Mouse (Mus musculus): ENCODE data around the gene Nprl2. TPM values are rescaled to one million over a fixed set of nuclear protein-coding genes. Genes with fewer than 3 reads are reported as not detected.
"Not testable (repeated sequence)": the region's sequence is repeated elsewhere in the genome, so short reads cannot be mapped to it uniquely, and the experiment has no call there.

The Nprl2 gene
- total RNA-seq, 2 experiments from 2014 or later: 17.3 to 18.9 TPM

- DNase-seq (ENCODE audit: low spot score): peak; percentile 67
- intact Hi-C loops (cut with DNase I): no loop called here
These were observed 9.3 kb downstream of the Nprl2 start, which contains the start of gene Rassf1 for GRCm38 (mm10) chr9:107551117-107551889. Rassf1 (plus strand) TSS chr9:107551555.

DNA sequence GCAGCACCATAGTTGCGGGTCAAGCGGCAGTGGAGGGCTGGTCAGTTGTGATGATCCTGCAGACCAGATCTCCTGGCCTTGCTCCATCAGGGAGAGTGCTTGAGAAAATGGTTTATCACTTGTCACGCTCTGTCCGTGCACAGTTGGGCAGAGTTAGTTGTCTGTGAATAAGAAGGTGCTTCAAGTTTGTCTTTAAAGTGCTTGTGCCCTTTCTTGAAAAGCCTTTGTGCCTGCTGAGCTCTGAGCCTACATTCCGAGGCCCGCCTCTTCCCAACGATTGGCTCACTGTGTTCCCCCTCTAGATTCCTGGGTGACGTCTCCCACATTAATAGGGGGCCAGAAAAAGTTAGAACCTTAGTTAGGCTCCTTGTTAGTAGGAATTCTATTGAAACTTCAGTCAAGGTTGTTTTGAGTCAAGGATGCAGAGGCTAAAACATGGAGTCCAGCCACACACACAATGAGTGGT lies 9.9 kb downstream of the Nprl2 start:
- DNase-seq (ENCODE audit: low spot score): no peak
- intact Hi-C loops (cut with DNase I): no loop called here

DNA sequence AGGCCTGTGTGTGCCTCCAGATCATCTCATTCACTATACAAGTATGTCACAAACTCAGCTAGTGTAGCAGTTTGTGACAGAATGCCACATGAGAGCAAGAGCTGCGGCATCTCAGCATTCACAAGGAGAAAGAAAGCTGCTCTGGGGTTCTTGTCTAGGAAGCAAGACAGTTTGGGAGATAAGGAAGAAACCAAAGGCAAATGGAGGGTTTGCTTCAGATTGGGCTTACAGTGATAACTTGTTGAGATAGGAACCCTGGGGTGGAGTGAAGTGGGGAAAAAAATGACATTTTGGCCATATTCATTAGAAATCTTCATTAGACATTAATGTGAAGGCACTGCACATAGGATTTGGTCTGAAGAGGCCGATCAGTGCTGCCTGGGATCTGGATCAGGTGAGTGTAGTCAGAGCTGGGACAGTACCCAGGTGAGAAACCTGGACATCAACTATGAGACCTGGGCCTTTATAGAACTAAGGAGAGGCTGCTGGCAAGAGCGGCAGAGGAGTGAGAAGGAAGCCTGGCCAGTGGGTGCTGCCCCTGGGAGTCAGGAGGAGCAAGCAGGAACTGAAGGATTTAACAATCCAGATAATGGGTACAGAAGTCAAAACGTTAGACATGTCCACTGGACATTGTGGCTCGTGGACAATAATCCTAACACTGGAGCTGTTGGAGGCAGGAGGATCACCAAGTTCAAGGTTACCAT lies 10.8 kb downstream of the Nprl2 start:
- no peak for DNase-seq (ENCODE audit: low spot score)
- intact Hi-C loops (cut with DNase I): no loop called here

GRCm38 (mm10) chr9:107553541-107554318 lies 11.7 kb downstream of the Nprl2 start:
- DNase-seq (ENCODE audit: low spot score): no peak
- intact Hi-C loops (cut with DNase I): no loop called here

DNA sequence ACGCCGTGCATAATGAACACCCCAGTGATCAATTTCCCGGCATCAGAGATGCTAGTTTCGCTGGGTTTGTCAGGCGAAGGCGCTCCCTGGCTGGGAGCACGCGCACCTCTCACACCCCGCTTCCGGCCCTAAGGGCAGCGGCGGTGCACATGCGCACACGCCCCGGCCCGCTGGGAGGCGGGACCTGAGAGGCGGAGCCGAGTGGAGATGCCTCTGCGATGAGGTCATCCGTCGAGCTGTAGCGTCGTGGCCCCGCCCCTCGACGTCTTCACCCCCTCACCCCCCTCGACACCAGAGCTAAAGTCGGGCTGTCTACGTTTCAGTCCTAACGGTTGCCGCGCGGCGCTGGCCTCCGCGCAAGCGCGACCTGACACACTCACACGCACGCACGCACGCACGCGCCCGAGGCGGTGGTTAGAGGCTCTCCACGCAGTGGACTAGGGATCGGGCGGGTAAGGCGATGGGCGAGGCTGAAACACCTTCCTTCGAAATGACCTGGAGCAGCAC lies 12.3 kb downstream of the Nprl2 start:
- intact Hi-C loops (cut with DNase I): no loop called here
- peak; percentile 92 for DNase-seq (ENCODE audit: low spot score)

GRCm38 (mm10) chr9:107555031-107555457 lies 13.0 kb downstream of the Nprl2 start:
- peak; percentile 77 for DNase-seq (ENCODE audit: low spot score)
- intact Hi-C loops (cut with DNase I): no loop called here

DNA sequence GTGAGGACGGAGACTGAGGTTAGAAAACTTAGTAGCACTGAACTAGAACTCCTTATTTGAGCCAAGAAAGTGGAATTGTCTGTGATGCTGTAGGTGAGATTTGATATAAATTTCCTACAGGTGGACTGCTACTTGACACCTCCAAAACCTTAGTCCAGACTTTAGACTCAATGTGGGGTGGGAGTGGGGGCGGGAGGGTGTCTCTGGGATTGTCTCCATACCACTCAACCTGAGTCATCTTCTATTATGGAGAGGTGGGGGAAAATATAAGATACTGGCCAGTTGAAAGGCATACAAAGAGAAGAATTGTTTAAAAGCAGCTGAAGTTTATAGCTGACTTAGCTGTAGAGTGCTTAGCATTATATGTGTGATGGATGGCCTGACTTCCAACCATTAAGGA lies 13.7 kb downstream of the Nprl2 start:
- no peak for DNase-seq (ENCODE audit: low spot score)
- intact Hi-C loops (cut with DNase I): no loop called here

DNA sequence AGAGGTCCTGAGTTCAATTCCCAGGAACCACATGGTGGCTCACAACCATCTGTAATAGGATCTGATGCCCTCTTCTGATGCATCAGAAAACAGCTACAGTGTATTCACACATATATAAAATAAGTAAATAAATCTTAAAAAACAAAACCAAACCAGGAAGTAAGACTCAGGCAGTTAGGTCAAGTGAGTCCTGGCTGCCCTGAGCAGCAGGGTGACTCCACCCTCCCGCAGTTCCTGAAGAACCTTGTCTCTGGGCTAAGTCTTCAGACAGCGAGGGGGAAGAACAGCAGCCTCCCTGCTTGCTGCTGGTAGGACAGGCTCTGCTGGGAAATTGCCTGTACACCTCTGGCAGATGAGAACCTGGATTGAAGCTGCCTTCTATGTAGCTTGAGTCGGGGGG lies 14.3 kb downstream of the Nprl2 start:
- intact Hi-C loops (cut with DNase I): no loop called here
- DNase-seq (ENCODE audit: low spot score): no peak

- DNase-seq (ENCODE audit: low spot score): peak; percentile 92
- intact Hi-C loops (cut with DNase I): no loop called here
These were observed 21.1 kb downstream of the Nprl2 start, which contains the start of gene Tusc2 for GRCm38 (mm10) chr9:107563029-107563581. Tusc2 (plus strand) TSS chr9:107563255.

DNA sequence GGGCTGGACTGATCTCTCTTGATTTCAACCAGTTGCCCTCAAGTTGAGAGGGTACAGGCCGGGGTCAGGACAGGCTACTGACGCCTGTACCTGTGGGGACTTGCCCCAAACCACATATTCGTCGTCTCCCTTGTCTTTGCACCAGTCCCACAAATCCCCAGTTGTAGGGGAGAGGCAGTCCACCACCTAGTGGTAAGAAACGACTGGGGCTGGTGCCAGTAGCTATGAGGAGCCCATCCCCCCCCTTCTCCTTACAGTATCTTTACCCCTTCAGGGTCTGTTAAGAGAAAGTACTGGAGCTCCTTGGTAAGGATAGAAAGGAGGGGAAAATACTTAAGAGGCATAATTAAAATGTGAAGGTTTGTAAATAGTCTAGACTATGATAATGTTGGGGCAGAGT lies 23.5 kb downstream of the Nprl2 start:
- intact Hi-C loops (cut with DNase I): loop anchor here (5.0 kb wide), 1 partner anchor 62 kb away; no protein-coding TSS in a partner anchor

DNA sequence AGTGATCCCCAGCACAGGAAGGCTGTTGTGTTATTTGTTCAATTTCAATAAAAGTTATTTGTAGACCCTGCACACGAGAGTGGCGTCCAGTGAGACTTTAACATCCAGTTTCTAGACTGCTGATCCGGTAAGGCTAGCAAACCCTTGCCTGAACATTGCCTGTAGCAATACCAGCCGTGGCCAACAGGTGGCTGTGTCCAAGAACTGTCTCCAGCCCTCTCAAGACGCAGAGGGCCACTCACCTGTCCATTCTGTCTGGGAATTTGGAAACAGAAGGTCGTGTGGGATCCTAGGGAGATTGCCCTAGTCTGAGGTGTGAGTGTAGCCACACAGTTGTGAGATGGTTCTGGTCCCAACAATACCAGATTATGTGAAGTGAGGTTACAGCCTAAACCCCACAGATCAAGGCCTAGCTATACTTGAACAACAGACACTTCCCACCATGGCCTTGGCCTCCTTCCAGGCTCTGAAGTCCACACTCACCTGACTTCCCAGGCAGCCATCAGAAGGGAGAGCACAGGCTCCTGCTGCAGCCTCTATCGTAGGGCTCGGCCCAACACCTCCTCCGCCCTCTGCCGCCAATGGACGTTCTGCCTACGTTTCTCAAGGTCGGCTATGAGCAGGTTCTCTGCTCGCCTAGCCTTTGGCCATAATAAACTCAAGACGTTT lies 24.1 kb downstream of the Nprl2 start:
- peak; percentile 70 for DNase-seq (ENCODE audit: low spot score)
- intact Hi-C loops (cut with DNase I): loop anchor here (5.0 kb wide), 1 partner anchor 61 kb away; no protein-coding TSS in a partner anchor

More for the DNA sequence above, 23.5 kb downstream of the Nprl2 start:
- not testable (repeated sequence) for DNase-seq (ENCODE audit: low spot score)

DNA sequence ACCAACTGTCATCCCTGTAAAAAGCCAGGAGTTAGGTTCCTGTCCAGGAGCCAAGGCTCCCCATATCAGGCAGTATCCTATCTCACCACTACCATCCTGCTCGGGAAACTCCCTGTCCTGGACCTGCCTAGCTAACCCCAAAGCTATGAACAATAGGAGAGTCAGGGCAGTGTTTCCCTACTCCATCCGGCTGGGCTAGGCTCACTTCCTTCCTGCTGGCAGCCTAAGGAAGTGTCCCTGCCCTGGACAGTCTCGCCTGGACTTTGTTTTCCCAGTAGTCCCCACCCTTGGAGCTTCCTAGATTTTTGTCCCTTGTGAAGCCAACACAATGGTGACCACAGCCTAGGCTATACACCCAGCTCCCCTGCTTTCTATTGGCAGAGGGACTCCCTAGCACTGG lies 24.8 kb downstream of the Nprl2 start:
- peak; percentile 76 for DNase-seq (ENCODE audit: low spot score)
- intact Hi-C loops (cut with DNase I): loop anchor here (5.0 kb wide), 1 partner anchor 60 kb away; no protein-coding TSS in a partner anchor

DNA sequence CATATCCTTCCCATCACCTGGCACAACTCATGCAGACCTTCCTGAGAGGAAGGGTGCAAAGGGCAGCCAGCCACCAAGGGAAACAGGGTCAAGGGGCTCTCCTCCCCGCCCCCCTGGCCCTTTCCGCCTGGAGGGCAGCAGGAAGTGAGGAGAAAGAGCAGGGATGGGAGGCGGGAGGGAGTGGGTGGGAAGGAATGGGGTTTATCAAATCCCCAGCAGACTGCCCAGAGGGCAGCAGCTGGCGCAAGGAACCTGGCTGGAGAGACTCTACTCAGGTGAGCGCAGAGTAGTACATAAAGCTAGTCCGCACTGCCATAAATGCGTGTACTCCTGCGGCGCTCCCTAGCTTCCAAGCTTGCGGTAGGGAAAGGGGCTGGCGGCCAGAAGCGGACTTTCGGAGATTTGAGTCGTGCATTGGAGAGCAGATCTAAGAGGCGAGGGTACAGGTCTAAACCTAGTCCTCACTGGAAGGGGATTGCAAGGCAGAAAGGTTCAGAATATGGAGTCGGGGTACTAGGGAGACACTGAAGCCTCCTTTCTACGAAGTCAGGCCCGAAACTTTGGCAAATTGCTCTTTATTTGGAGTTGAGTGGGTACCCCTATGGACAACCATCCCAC lies 25.8 kb downstream of the Nprl2 start, which contains the start of gene Hyal2:
Hyal2 (plus strand) TSS at position 244 of the 618 bp plus-strand sequence.
- no peak for DNase-seq (ENCODE audit: low spot score)
- intact Hi-C loops (cut with DNase I): loop anchor here (5.0 kb wide), 1 partner anchor 59 kb away; no protein-coding TSS in a partner anchor

- DNase-seq (ENCODE audit: low spot score): peak; percentile 79
- intact Hi-C loops (cut with DNase I): loop anchor here (5.0 kb wide), 1 partner anchor 59 kb away; no protein-coding TSS in a partner anchor
These were observed 26.6 kb downstream of the Nprl2 start for GRCm38 (mm10) chr9:107568331-107569261.

DNA sequence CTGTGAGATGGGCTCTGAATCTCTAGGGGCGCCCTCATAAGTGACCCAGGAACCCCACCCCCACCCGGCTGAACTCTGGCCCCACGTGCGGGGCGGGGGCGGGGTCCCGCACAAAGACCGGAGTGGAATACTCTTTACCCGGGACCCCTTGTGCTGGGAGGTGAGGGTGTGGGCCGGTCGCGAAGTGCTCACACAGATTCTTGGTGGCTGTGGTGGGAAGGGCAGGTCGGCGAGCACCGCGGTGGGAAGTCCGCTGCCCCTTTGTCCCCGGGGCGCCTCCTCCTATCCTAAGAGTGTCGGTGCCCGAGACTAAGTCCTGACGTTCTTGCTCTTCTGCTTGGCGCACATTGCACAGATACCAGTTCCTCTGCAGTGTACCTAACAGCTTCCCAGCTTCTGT lies 27.2 kb downstream of the Nprl2 start:
- intact Hi-C loops (cut with DNase I): loop anchor here (5.0 kb wide), 1 partner anchor 58 kb away; no protein-coding TSS in a partner anchor

DNA sequence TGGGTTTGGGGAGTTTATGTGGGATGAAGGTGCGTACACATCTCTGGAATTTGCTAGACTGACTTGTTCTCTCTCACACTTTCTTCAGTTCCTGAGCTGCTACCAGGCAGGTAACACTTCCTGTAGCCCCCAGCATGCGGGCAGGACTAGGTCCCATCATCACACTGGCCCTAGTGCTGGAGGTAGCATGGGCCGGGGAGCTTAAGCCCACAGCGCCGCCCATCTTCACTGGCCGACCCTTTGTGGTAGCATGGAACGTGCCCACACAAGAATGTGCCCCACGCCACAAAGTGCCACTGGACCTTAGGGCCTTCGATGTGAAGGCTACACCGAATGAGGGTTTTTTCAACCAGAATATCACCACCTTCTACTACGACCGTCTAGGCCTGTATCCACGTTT lies 28.0 kb downstream of the Nprl2 start:
- DNase-seq (ENCODE audit: low spot score): no peak
- intact Hi-C loops (cut with DNase I): no loop called here

More for the DNA sequence above, 27.2 kb downstream of the Nprl2 start:
- DNase-seq (ENCODE audit: low spot score): no peak

- intact Hi-C loops (cut with DNase I): no loop called here
- DNase-seq (ENCODE audit: low spot score): no peak
These were observed 28.8 kb downstream of the Nprl2 start for GRCm38 (mm10) chr9:107570845-107571244.

All from heart, postnatal 25 days (tissue).